Mouse (Mus musculus) bone marrow macrophage, adult 2 months (primary cell): ENCODE measurements around the gene Lpcat1.

Experiments used
- CTCF ChIP-seq: IDR thresholded peaks from 2 replicates; pipeline ENCODE4 v1.5.1; 2012; ENCODE audit warnings: low read depth, mild to moderate bottlenecking, low read length, moderate library complexity
- POLR2A ChIP-seq: IDR thresholded peaks from 2 replicates; pipeline ENCODE4 v1.6.1; 2012; ENCODE audit warnings: mild to moderate bottlenecking, low read depth, low read length, borderline replicate concordance

DNA sequence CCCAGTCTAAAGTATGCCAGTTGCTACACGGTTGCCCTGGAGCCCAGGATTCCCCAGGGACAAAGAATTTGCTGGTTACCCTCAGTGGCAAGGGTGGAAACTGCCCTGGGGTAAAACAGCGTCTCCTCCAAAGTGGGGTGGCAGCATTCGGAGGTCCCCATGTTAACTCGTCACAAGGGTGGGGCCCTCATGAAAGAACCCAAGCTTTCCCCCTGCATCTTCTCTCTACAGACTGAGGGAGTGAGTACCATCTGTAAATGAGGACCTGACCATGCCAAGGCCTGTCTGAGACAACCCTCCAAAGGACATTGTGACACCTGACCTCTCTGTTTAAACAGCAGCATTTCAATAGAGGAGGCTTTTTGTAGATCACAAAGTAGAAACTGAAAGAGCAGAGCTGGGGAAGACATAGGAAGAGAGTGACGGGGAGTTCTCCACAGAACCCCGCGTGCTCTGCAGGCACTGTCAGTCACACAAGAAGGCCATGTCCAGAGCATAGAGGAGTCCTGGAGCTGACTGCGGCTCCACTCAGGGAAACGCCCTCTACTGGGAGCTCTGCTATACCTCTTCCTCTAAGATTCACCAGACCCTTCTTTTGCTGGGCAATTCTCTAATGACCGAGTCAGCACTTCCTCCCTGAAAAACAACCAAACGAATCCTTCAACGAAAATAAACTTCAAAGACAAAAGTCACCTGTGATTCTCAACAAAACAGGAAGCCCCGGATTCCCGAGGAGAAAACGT lies 49.3 kb upstream of the Lpcat1 start:
- TF ChIP-seq POLR2A, result no peak
- peak; percentile 41 for TF ChIP-seq CTCF
